Mouse (Mus musculus) lung, adult 2 months (tissue): ENCODE measurements around the gene Krtcap3.

Source experiments
- CTCF ChIP-seq: fragments of 200-500 bp; IDR thresholded peaks from 2 replicates; pipeline ENCODE4 v1.5.1; 2011; ENCODE audit warnings: mild to moderate bottlenecking, low read length, control low read depth; ENCODE audit not compliant: insufficient read depth
- POLR2A ChIP-seq: fragments of 200-500 bp; IDR thresholded peaks from 2 replicates; pipeline ENCODE4 v1.6.1; 2011; ENCODE audit warnings: low read depth, mild to moderate bottlenecking, control low read depth, low read length, borderline replicate concordance; ENCODE audit errors: extremely low read depth

DNA sequence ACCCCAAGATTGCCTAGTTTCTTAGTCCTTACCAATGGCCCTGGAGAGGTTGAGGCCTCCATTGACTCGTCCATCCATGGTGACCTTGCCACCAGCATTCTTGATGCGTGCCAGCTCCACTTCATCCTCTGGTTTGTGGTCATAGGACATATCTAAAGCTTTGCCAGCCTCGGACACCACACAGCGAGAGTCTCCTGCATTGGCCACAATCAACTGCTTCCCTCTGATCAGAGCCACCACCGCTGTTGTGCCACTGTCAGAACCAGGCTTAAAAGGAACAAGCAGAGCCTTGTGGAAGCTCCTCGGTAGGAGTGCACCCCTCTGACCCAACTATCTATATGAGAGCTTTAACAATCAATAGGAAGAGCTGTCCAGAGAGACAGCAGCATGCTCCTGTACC lies 47.1 kb upstream of the Krtcap3 start:
- no peak for TF ChIP-seq POLR2A
- no peak for TF ChIP-seq CTCF
